Mouse (Mus musculus): ENCODE measurements at regions not wholly inside any gene's neighbourhood (a gene's known extent, or its start where the extent isn't known, plus 50 kb on each side); places are given as distances from the start of the nearest gene placed in this dataset.

DNA sequence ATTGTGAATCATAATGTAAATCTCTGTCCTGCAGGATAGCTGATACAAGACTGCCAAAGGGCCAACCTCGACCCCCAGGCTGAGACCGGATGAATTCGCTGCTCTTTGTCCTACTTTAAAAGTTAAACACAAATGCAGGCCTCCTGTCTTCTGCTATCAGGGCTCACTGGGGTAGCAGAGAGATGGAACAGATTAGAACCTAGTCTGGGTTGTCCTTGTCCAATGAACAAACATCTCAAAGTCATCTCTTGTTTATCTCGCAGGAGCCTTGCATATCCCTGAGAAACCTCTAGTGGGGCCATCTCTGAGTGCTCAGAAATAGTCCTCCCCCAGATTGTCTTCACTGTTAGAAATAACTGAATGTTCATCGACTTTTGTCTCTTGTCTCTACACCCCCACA is 161.0 kb upstream of the Cited2 start:
- DNase-seq: no peak
- intact Hi-C loops (cut with DNase I): loop anchor here (5.0 kb wide), 1 partner anchor 160 kb away; the partner anchor contains the start of gene Cited2

GRCm38 (mm10) chr10:17562410-17563350 is 160.3 kb upstream of the Cited2 start:
- DNase-seq: peak in 1 of 2 experiments; percentile 12
- intact Hi-C loops (cut with DNase I): loop anchor here (5.0 kb wide), 1 partner anchor 160 kb away; the partner anchor contains the start of gene Cited2

GRCm38 (mm10) chr10:17563351-17563749 is 159.7 kb upstream of the Cited2 start:
- intact Hi-C loops (cut with DNase I): loop anchor here (5.0 kb wide), 1 partner anchor 159 kb away; the partner anchor contains the start of gene Cited2
- no peak for DNase-seq

DNA sequence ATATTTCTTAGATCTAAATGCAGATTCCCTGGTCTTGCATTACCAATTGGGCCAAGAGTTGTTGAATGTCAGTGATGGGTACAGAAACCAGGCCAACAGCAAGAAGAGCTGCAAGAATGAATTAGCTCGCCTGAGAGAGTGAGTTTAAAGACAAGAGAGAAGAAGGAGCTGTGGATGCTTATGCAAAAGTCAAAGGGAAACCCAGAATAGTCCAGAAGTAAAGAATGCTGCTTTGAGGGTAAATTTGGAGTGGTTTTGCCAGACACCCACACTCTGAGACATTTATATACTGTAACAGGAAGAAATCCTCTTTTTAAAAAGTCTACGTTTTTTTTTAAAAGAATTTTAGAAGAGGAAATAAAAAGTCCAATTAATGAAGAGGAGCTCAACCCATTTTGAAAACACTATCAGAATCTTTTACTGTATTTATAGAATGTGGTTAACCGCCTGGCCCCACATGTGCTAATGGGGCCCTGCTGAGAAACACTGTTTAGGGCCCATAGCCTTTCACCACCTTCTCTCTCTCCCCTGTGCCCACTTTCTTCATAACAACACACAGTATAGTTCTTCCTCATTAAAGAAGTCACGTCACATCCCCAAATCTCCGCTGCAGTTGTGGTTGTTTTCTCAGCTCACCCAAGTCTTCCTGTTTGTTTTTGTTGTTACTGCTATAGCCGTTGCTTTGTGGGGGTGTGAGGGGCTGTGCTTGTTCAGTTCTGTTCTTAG is 158.0 kb upstream of the Cited2 start:
- intact Hi-C loops (cut with DNase I): loop anchor here (5.0 kb wide), 1 partner anchor 157 kb away; the partner anchor contains the start of gene Cited2
- DNase-seq: no peak

GRCm38 (mm10) chr10:17566975-17567374 is 156.0 kb upstream of the Cited2 start:
- no peak for DNase-seq
- intact Hi-C loops (cut with DNase I): no loop called here

DNA sequence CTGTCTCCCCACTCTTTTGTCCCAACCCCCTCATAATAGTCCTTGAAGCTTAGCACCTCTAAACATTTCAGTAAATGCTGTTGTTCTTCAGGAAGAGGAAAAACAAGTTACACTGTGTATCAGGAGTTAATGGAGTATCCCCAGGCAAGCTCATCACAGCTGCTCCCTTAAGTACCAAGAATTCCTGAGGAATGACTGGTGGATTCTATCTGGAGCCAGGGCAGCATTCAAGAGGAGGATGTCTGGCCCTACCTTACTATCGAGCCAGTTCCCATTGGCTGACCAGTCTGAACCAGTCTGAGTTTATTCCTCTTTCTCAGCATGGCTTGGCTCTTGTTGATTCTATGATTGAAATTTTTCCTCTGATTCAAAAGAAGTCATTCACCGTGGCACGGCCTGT is 155.4 kb upstream of the Cited2 start:
- intact Hi-C loops (cut with DNase I): no loop called here
- no peak for DNase-seq

GRCm38 (mm10) chr10:17569577-17570113 is 153.4 kb upstream of the Cited2 start:
- no peak for DNase-seq
- intact Hi-C loops (cut with DNase I): no loop called here

- intact Hi-C loops (cut with DNase I): no loop called here
- no peak for DNase-seq
Observed at GRCm38 (mm10) chr10:17574894-17575293, 148.1 kb upstream of the Cited2 start.

GRCm38 (mm10) chr10:17575448-17576332 is 147.3 kb upstream of the Cited2 start:
- DNase-seq: no peak
- intact Hi-C loops (cut with DNase I): no loop called here

DNA sequence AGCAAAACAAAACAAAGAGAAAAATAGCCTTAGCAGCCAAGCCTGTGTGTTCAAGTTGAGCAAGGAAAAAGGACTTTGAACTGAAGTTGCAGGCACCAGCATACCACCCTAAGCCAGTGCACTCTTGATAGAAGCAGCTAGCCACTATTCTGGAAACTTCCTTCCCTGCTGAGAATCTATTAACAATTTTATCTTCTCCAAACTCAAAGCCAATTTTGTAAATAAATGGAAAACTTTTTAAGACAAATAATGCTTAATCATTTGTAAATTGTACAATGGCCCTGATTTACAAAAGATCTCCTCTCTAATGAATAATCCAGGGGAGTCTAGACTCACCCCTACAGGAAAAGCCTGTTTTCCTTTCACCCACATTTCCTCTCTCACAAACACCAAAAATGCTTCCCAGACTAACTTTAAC is 146.7 kb upstream of the Cited2 start:
- DNase-seq: no peak
- intact Hi-C loops (cut with DNase I): no loop called here

DNA sequence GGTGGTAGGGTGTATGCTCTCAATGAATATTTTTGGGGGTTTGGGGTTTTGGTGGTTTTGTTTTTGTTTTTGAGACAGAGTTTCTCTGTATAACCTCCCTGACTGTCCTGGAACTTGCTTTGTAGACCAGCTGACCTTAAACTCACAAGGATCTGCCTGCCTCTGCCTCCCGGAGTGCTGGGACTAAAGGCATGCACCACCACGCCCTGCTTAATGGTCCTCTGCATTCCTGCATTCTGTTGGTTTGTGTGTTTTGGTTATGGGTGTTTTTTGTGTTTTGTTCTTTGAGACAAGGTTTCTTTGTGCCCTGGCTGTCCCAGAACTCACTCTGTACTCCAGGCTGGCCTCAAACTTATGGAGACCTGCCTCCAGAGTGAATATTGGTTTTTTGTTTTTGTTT is 143.6 kb upstream of the Cited2 start:
- intact Hi-C loops (cut with DNase I): no loop called here
- no peak for DNase-seq

DNA sequence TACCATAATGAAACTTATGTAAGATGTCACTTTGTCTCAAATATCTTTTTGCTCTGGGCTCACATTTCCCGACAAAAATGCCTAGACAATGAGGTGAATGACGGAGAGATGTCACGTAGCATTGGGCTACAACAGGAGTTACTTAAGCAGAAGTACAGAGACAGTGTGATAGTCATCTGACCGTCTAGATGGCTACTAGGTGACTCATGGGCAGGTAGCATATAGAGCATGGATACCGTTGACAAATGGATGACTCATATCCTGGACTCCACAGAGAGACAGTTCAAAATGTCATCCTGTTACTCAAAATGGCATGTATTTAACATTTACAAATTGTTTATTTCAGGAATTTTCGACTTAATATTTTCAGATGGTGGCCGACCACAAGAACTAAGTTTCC is 138.2 kb upstream of the Cited2 start:
- intact Hi-C loops (cut with DNase I): no loop called here
- no peak for DNase-seq

- intact Hi-C loops (cut with DNase I): no loop called here
Observed at GRCm38 (mm10) chr10:17586910-17587309, 136.1 kb upstream of the Cited2 start.

GRCm38 (mm10) chr10:17589136-17589535 is 133.9 kb upstream of the Cited2 start:
- intact Hi-C loops (cut with DNase I): no loop called here
- no peak for DNase-seq

More at GRCm38 (mm10) chr10:17586910-17587309, 136.1 kb upstream of the Cited2 start:
- DNase-seq: no peak

GRCm38 (mm10) chr10:17590195-17590594 is 132.8 kb upstream of the Cited2 start:
- no peak for DNase-seq
- intact Hi-C loops (cut with DNase I): no loop called here

- DNase-seq: no peak
- intact Hi-C loops (cut with DNase I): no loop called here
Observed at GRCm38 (mm10) chr10:17592387-17592786, 130.6 kb upstream of the Cited2 start.

- DNase-seq: no peak
- intact Hi-C loops (cut with DNase I): no loop called here
Observed at GRCm38 (mm10) chr10:17596126-17596525, 126.9 kb upstream of the Cited2 start.

GRCm38 (mm10) chr10:17596743-17597142 is 126.3 kb upstream of the Cited2 start:
- intact Hi-C loops (cut with DNase I): no loop called here
- no peak for DNase-seq

DNA sequence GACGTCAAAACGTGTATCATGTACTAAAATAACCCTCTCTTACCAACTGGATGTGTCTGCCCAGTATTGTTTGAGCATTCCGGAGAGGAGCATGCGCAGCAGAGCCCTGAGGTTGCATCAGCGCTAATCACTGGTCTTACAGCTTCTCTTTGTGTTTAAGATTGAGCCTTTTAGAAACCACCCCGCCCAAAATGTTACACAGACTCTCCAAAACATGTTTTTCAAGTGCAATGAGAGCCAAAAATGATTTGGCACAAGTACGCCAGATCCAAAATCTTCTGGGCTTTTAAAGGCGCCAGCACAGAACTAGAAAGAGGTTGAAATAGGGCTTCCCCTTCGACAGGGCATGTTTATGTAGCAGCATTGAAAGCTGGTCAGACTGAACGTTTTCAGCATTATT is 123.8 kb upstream of the Cited2 start:
- DNase-seq: peak; percentile 50 to 52
- intact Hi-C loops (cut with DNase I): no loop called here
